Mouse (Mus musculus) left cerebral cortex, postnatal 10 days (tissue): ENCODE data around the gene Isl1. TPM values are rescaled to one million over a fixed set of nuclear protein-coding genes. Genes with fewer than 3 reads are reported as not detected.

ENCODE experiments used
- DNase-seq, 2 experiments: peaks; one replicate each; pipeline ENCODE4 v3.0.0; 2021 to 2022; ENCODE audit warnings: low spot score in 2 of 2, mixed read lengths in 1 of 2; ENCODE audit errors: extremely low spot score in 1 of 2
- intact Hi-C: fragments of 180-260 bp; cut with DNase I; formaldehyde crosslinking; loops from one replicate; pipeline ENCODE4 v1.15.1; 2025
- total RNA-seq, 2 experiments: library from RNA; stranded (reverse); gene quantifications; 2 replicates each; pipeline ENCODE4 v1.2.3; 2021

The Isl1 gene
- total RNA-seq, 2 experiments from 2014 or later, result 1.3 to 2.6 TPM

GRCm38 (mm10) chr13:116298001-116298400 is 11.5 kb downstream of the Isl1 start:
- DNase-seq, result no peak
- intact Hi-C loops, result no loop called here

- intact Hi-C loops, result no loop called here
Observed at GRCm38 (mm10) chr13:116297048-116297811, 12.3 kb downstream of the Isl1 start.

GRCm38 (mm10) chr13:116295401-116295800 is 14.1 kb downstream of the Isl1 start:
- intact Hi-C loops, result no loop called here
- DNase-seq, result no peak

More at GRCm38 (mm10) chr13:116297048-116297811, 12.3 kb downstream of the Isl1 start:
- no peak for DNase-seq

- intact Hi-C loops, result no loop called here
- no peak for DNase-seq
Observed at GRCm38 (mm10) chr13:116294734-116295133, 14.8 kb downstream of the Isl1 start.

- intact Hi-C loops, result no loop called here
- DNase-seq, result no peak
Observed at GRCm38 (mm10) chr13:116294151-116294461, 15.4 kb downstream of the Isl1 start.

- DNase-seq, result no peak
- intact Hi-C loops, result no loop called here
Observed at GRCm38 (mm10) chr13:116293301-116294150, 16.0 kb downstream of the Isl1 start.

GRCm38 (mm10) chr13:116289655-116290054 is 19.8 kb downstream of the Isl1 start:
- intact Hi-C loops, result no loop called here
- no peak for DNase-seq

- intact Hi-C loops, result no loop called here
Observed at GRCm38 (mm10) chr13:116279207-116279772, 30.2 kb downstream of the Isl1 start.

More at GRCm38 (mm10) chr13:116279207-116279772, 30.2 kb downstream of the Isl1 start:
- DNase-seq, result no peak
